Mouse (Mus musculus) hindbrain, postnatal 0 days (tissue): Measurements from ENCODE around the gene Tyw3. TPM values are rescaled to one million over a fixed set of nuclear protein-coding genes. Genes with fewer than 3 reads are reported as not detected.
"Not testable (repeated sequence)": the region's sequence is repeated elsewhere in the genome, so short reads cannot be mapped to it uniquely, and the experiment has no call there.

Source experiments
- ATAC-seq: fragments of 200-750 bp; cut with Nextera tagmentation; 2 replicates; pipeline ENCODE4 v1.8.0; 2017; ENCODE audit warnings: mild to moderate bottlenecking, moderate TSS enrichment, moderate library complexity
- DNase-seq: peaks from one replicate; pipeline ENCODE4 v3.0.0-alpha.2; 2015; ENCODE audit warnings: low spot score
- H3K27ac ChIP-seq: fragments of 300-500 bp; sonication (generic); 2 replicates; pipeline ENCODE4 v1.5.1; 2014; ENCODE audit warnings: mild to moderate bottlenecking
- H3K27me3 ChIP-seq: fragments of 300-500 bp; sonication (generic); 2 replicates; pipeline ENCODE4 v1.6.1; 2014; ENCODE audit warnings: low read length, mixed read lengths; ENCODE audit not compliant: insufficient read depth
- H3K36me3 ChIP-seq: fragments of 300-500 bp; sonication (generic); 2 replicates; pipeline ENCODE4 v1.6.1; 2014; ENCODE audit warnings: low read length, mixed read lengths; ENCODE audit not compliant: insufficient read depth
- H3K4me1 ChIP-seq: fragments of 300-500 bp; sonication (generic); 2 replicates; pipeline ENCODE4 v1.6.1; 2014; ENCODE audit warnings: antibody characterized with exemption, low read length, mixed read lengths; ENCODE audit not compliant: insufficient read depth
- H3K4me2 ChIP-seq: fragments of 300-500 bp; sonication (generic); 2 replicates; pipeline ENCODE4 v1.6.1; 2014; ENCODE audit warnings: low read depth, mild to moderate bottlenecking, low read length, moderate library complexity, mixed read lengths
- H3K4me3 ChIP-seq: fragments of 300-500 bp; sonication (generic); 2 replicates; pipeline ENCODE4 v1.5.1; 2014; ENCODE audit warnings: low read length
- H3K9ac ChIP-seq: fragments of 300-500 bp; sonication (generic); replicated peaks from 2 replicates; pipeline ENCODE4 v1.6.1; 2014; ENCODE audit warnings: mild to moderate bottlenecking, low read length, moderate library complexity, mixed read lengths
- H3K9me3 ChIP-seq: fragments of 300-500 bp; sonication (generic); 2 replicates; pipeline ENCODE4 v1.6.1; 2016; ENCODE audit warnings: low read length, mixed read lengths
- CTCF ChIP-seq: IDR thresholded peaks from 2 replicates; pipeline ENCODE4 v1.5.1; 2016; ENCODE audit warnings: antibody characterized with exemption, control low read depth, low read depth
- WGBS: fragments of 180-500 bp; shearing (Covaris S2); extraction: QIAGEN DNeasy Blood & Tissue Kit; methylation state at CpG from one replicate; pipeline ENCODE4 v1.1.7; 2014; 5-methylcytosine and 5-hydroxymethylcytosine counted together
- polyA plus RNA-seq: library from polyadenylated mRNA; unstranded; fragments of >200 nt; fragmentation: Nextera tagmentation; extraction: Ambion mirVana; gene quantifications from 2 replicates; pipeline ENCODE4 v1.2.1, GENCODE M21; 2015
- total RNA-seq: library from RNA; depleted of rRNA; stranded (reverse); fragments of >200 nt; gene quantifications from 2 replicates; pipeline ENCODE4 v1.2.3, GENCODE M21; 2014; rRNA removed

The Tyw3 gene
- total RNA-seq: 21.4 and 40.7 TPM in 2 replicates
- 8.1 and 10.8 TPM in 2 replicates for polyA plus RNA-seq

- peak; percentile 78 for TF ChIP-seq CTCF
- ATAC-seq (peak; percentile 96), DNase-seq (peak; percentile 97)
- WGBS: under 1% methylated on average over 38 of the region's 38 CpGs
- Histone ChIP-seq H3K27me3 (no peaks in the 10 kb centered on the region), H3K9ac (peak within 1 kb of the TSS; percentile 69), H3K36me3 (peaks cover 15% of the 10 kb centered on the region), H3K27ac (peak within 1 kb of the TSS; percentile 97), H3K9me3 (no peaks in the 10 kb centered on the region), H3K4me1 (no peaks in the 10 kb centered on the region), H3K4me2 (peak within 1 kb of the TSS; percentile 90), H3K4me3 (peak within 1 kb of the TSS; percentile 72)
Observed at GRCm38 (mm10) chr3:154596934-154597554, at the start of gene Tyw3. Gene Tyw3 (minus strand): TSS chr3:154597104.

GRCm38 (mm10) chr3:154633091-154633490, 36.2 kb upstream of the Tyw3 start:
- Histone ChIP-seq H3K9ac (no peak overlapping the region), H3K36me3 (no peaks in the 10 kb centered on the region), H3K4me2 (no peak overlapping the region), H3K27ac (no peak overlapping the region), H3K27me3 (no peaks in the 10 kb centered on the region), H3K9me3 (no peaks in the 10 kb centered on the region), H3K4me1 (no peaks in the 10 kb centered on the region), H3K4me3 (no peak overlapping the region)
- WGBS: 66% methylated on average over 5 of the region's 5 CpGs
- ATAC-seq (no peak), DNase-seq (no peak)
- TF ChIP-seq CTCF: no peak

- not testable (repeated sequence) for H3K9ac ChIP-seq, ATAC-seq, DNase-seq, H3K36me3 ChIP-seq, H3K27ac ChIP-seq, H3K4me2 ChIP-seq, H3K27me3 ChIP-seq, H3K4me1 ChIP-seq, H3K9me3 ChIP-seq, H3K4me3 ChIP-seq
- WGBS: 96% methylated on average over 2 of the region's 2 CpGs
Observed at GRCm38 (mm10) chr3:154631281-154631680, 34.4 kb upstream of the Tyw3 start.

GRCm38 (mm10) chr3:154628284-154628683, 31.4 kb upstream of the Tyw3 start:
- Histone ChIP-seq H3K4me3 (no peak overlapping the region), H3K9ac (no peak overlapping the region), H3K27me3 (no peaks in the 10 kb centered on the region), H3K27ac (no peak overlapping the region), H3K4me2 (no peak overlapping the region), H3K9me3 (no peaks in the 10 kb centered on the region), H3K4me1 (no peaks in the 10 kb centered on the region), H3K36me3 (no peaks in the 10 kb centered on the region)
- TF ChIP-seq CTCF: no peak
- peak; percentile 49; the same call in 1 of the 2 replicates for ATAC-seq
- no peak for DNase-seq

- no peak for TF ChIP-seq CTCF
- Histone ChIP-seq H3K27me3 (no peaks in the 10 kb centered on the region), H3K36me3 (no peaks in the 10 kb centered on the region), H3K9ac (no peak overlapping the region), H3K4me2 (no peak overlapping the region), H3K27ac (no peak overlapping the region), H3K4me3 (no peak overlapping the region), H3K9me3 (no peaks in the 10 kb centered on the region), H3K4me1 (no peaks in the 10 kb centered on the region)
- no peak for DNase-seq
- WGBS: 91% methylated on average over 4 of the region's 4 CpGs
- no peak for ATAC-seq
Observed at GRCm38 (mm10) chr3:154616106-154616505, 19.2 kb upstream of the Tyw3 start.

GRCm38 (mm10) chr3:154615304-154615703, 18.4 kb upstream of the Tyw3 start:
- Histone ChIP-seq H3K4me1 (no peaks in the 10 kb centered on the region), H3K27ac (no peak overlapping the region), H3K36me3 (no peaks in the 10 kb centered on the region), H3K9ac (no peak overlapping the region), H3K4me2 (no peak overlapping the region), H3K4me3 (no peak overlapping the region), H3K9me3 (no peaks in the 10 kb centered on the region), H3K27me3 (no peaks in the 10 kb centered on the region)
- 87% methylated on average over 7 of the region's 7 CpGs for WGBS
- DNase-seq (no peak), ATAC-seq (no peak)
- TF ChIP-seq CTCF: no peak

GRCm38 (mm10) chr3:154614771-154615170, 17.9 kb upstream of the Tyw3 start:
- H3K4me3 ChIP-seq: no peak overlapping the region
- H3K9me3 ChIP-seq: no peaks in the 10 kb centered on the region
- H3K4me1 ChIP-seq: no peaks in the 10 kb centered on the region
- no peak overlapping the region for H3K4me2 ChIP-seq
- DNase-seq (no peak), ATAC-seq (no peak)
- WGBS: 88% methylated on average over 8 of the region's 8 CpGs
- no peak for TF ChIP-seq CTCF
- H3K27ac ChIP-seq: no peak overlapping the region
- H3K9ac ChIP-seq: no peak overlapping the region
- no peaks in the 10 kb centered on the region for H3K27me3 ChIP-seq
- no peaks in the 10 kb centered on the region for H3K36me3 ChIP-seq
